Mouse (Mus musculus) liver, embryonic 14.5 days (tissue): ENCODE measurements around the gene Slc2a3. TPM values are rescaled to one million over a fixed set of nuclear protein-coding genes. Genes with fewer than 3 reads are reported as not detected.

Experiments used
- ATAC-seq: fragments of 200-750 bp; cut with Nextera tagmentation; 2 replicates; pipeline ENCODE4 v1.8.0; 2017; ENCODE audit warnings: moderate number of reproducible peaks, mild to moderate bottlenecking, moderate library complexity; ENCODE audit not compliant: insufficient read depth
- DNase-seq, 3 experiments: peaks; one replicate each; pipeline ENCODE4 v3.0.0-alpha.2; 2012 to 2013; ENCODE audit warnings: low read depth in 3 of 3, low spot score in 3 of 3
- H3K27ac ChIP-seq: fragments of 300-500 bp; sonication (generic); 2 replicates; pipeline ENCODE4 v1.5.1; 2014; ENCODE audit warnings: moderate library complexity, mild to moderate bottlenecking, control low read depth, inconsistent platforms
- H3K27me3 ChIP-seq: fragments of 300-500 bp; sonication (generic); 2 replicates; pipeline ENCODE4 v1.6.1; 2014; ENCODE audit warnings: mild to moderate bottlenecking, low read length, moderate library complexity; ENCODE audit not compliant: control insufficient read depth, insufficient read depth
- H3K36me3 ChIP-seq: fragments of 300-500 bp; sonication (generic); replicated peaks from 2 replicates; pipeline ENCODE4 v1.6.1; 2014; ENCODE audit warnings: low read depth; ENCODE audit not compliant: control insufficient read depth, insufficient read depth
- H3K4me1 ChIP-seq, 2 experiments: fragments of 200-500 bp in 1 of 2; fragments of 300-500 bp in 1 of 2; sonication (generic) in 1 of 2; replicated peaks; 2 replicates each; pipeline ENCODE4 v1.6.1; 2012 to 2014; ENCODE audit warnings: antibody characterized with exemption in 1 of 2, inconsistent platforms in 1 of 2, low read length in 1 of 2; ENCODE audit not compliant: control insufficient read depth in 2 of 2, insufficient read depth in 2 of 2
- H3K4me2 ChIP-seq: fragments of 300-500 bp; sonication (generic); 2 replicates; pipeline ENCODE4 v1.6.1; 2014; ENCODE audit warnings: low read depth, mild to moderate bottlenecking, control low read depth, moderate library complexity
- H3K4me3 ChIP-seq, 2 experiments: fragments of 200-500 bp in 1 of 2; fragments of 300-500 bp in 1 of 2; sonication (generic) in 1 of 2; 2 replicates each; pipeline ENCODE4 v1.5.1; 2012 to 2014; ENCODE audit warnings: low read depth in 2 of 2, low read length in 2 of 2, mild to moderate bottlenecking in 2 of 2, control low read depth in 1 of 2, inconsistent platforms in 1 of 2, moderate library complexity in 1 of 2; ENCODE audit not compliant: insufficient read depth in 1 of 2
- H3K9ac ChIP-seq: fragments of 300-500 bp; sonication (generic); replicated peaks from 2 replicates; pipeline ENCODE4 v1.6.1; 2014; ENCODE audit warnings: mild to moderate bottlenecking, control low read depth, moderate library complexity
- H3K9me3 ChIP-seq: fragments of 300-500 bp; sonication (generic); 2 replicates; pipeline ENCODE4 v1.6.1; 2016; ENCODE audit warnings: low read length, mixed read lengths; ENCODE audit not compliant: control insufficient read depth
- CTCF ChIP-seq: IDR thresholded peaks from 2 replicates; pipeline ENCODE4 v1.5.1; 2016; ENCODE audit warnings: antibody characterized with exemption, low read depth, control low read depth
- EP300 ChIP-seq: IDR thresholded peaks from 2 replicates; pipeline ENCODE4 v1.6.1; 2016; ENCODE audit warnings: antibody characterized with exemption, low read depth
- WGBS: fragments of 180-500 bp; shearing (Covaris S2); extraction: QIAGEN DNeasy Blood & Tissue Kit; methylation state at CpG from one replicate; pipeline ENCODE4 v1.1.7; 2014; ENCODE audit not compliant: insufficient replicate concordance; 5-methylcytosine and 5-hydroxymethylcytosine counted together
- polyA plus RNA-seq, 2 experiments: library from polyadenylated mRNA; depleted of rRNA in 1 of 2; stranded (reverse) in 1 of 2; unstranded in 1 of 2; fragments of >200 nt; fragmentation: Nextera tagmentation in 1 of 2; extraction: Ambion mirVana in 1 of 2; gene quantifications; 2 replicates each; pipeline versions ENCODE4 v1.2.1 to v1.2.3; 2012 to 2014

The Slc2a3 gene
- polyA plus RNA-seq, 2 experiments, result 9.6 to 13.9 TPM

GRCm38 (mm10) chr6:122762480-122762879 lies 39.0 kb downstream of the Slc2a3 start:
- 50% methylated on average over 3 of the region's 3 CpGs for WGBS
- H3K4me2 ChIP-seq, result peak overlapping the region; percentile 90

GRCm38 (mm10) chr6:122761901-122762300 lies 39.5 kb downstream of the Slc2a3 start:
- Histone ChIP-seq H3K4me3 (no peak overlapping the region), H3K4me1 (peaks cover 37 to 60% of the 10 kb centered on the region in 2 experiments), H3K27me3 (no peaks in the 10 kb centered on the region), H3K27ac (peak overlapping the region; percentile 77), H3K4me2 (peak overlapping the region; percentile 90; the same call in 1 of the 2 replicates), H3K36me3 (no peaks in the 10 kb centered on the region), H3K9me3 (no peaks in the 10 kb centered on the region), H3K9ac (peak overlapping the region; percentile 5)
- DNase-seq (no peak), ATAC-seq (no peak)
- TF ChIP-seq CTCF, result no peak
- no peak for TF ChIP-seq EP300

More at GRCm38 (mm10) chr6:122762480-122762879, 39.0 kb downstream of the Slc2a3 start:
- no peaks in the 10 kb centered on the region for H3K36me3 ChIP-seq
- no peak for DNase-seq
- H3K9me3 ChIP-seq, result no peaks in the 10 kb centered on the region
- 0 out of 2 replicates have a peak overlapping the region, but pooled peaks have one; percentile 14 for H3K9ac ChIP-seq
- no peak for TF ChIP-seq CTCF
- no peaks in the 10 kb centered on the region for H3K27me3 ChIP-seq
- peaks cover 37 to 60% of the 10 kb centered on the region in 2 experiments for H3K4me1 ChIP-seq
- no peak overlapping the region for H3K4me3 ChIP-seq
- peak; percentile 26; the same call in 1 of the 2 replicates for ATAC-seq
- peak overlapping the region; percentile 77 for H3K27ac ChIP-seq

GRCm38 (mm10) chr6:122761011-122761599 lies 40.3 kb downstream of the Slc2a3 start:
- Histone ChIP-seq H3K4me2 (peak overlapping the region; percentile 50), H3K27ac (no peak overlapping the region), H3K9me3 (no peaks in the 10 kb centered on the region), H3K36me3 (no peaks in the 10 kb centered on the region), H3K4me3 (peak overlapping the region; percentile 35 to 59; a peak in 3 of 4 replicates), H3K9ac (no peak overlapping the region), H3K27me3 (no peaks in the 10 kb centered on the region), H3K4me1 (peaks cover 37 to 56% of the 10 kb centered on the region in 2 experiments)
- TF ChIP-seq EP300, result no peak
- TF ChIP-seq CTCF, result no peak
- DNase-seq, result no peak
- no peak for ATAC-seq
- WGBS, result 12% methylated on average over 11 of the region's 11 CpGs

GRCm38 (mm10) chr6:122758732-122759131 lies 42.7 kb downstream of the Slc2a3 start:
- H3K4me3 ChIP-seq, result no peak overlapping the region
- peaks cover 31 to 44% of the 10 kb centered on the region in 2 experiments for H3K4me1 ChIP-seq
- no peak overlapping the region for H3K4me2 ChIP-seq
- DNase-seq (peak in 1 of 3 experiments; percentile 51), ATAC-seq (0 out of 2 replicates have a peak, but pooled peaks have one; percentile 17)
- H3K27me3 ChIP-seq, result no peaks in the 10 kb centered on the region
- WGBS, result 28% methylated on average over 5 of the region's 5 CpGs
- no peaks in the 10 kb centered on the region for H3K9me3 ChIP-seq
- TF ChIP-seq EP300 (no peak), CTCF (no peak)
- H3K36me3 ChIP-seq, result no peaks in the 10 kb centered on the region
- no peak overlapping the region for H3K9ac ChIP-seq
- H3K27ac ChIP-seq, result no peak overlapping the region; the same call in 1 of the 2 replicates

GRCm38 (mm10) chr6:122755913-122756312 lies 45.5 kb downstream of the Slc2a3 start:
- no peak overlapping the region for H3K4me2 ChIP-seq
- H3K27ac ChIP-seq, result no peak overlapping the region
- ATAC-seq (no peak), DNase-seq (no peak)
- no peak overlapping the region for H3K9ac ChIP-seq
- H3K4me3 ChIP-seq, result no peak overlapping the region
- H3K9me3 ChIP-seq, result no peaks in the 10 kb centered on the region
- TF ChIP-seq CTCF, result no peak
- H3K27me3 ChIP-seq, result no peaks in the 10 kb centered on the region
- WGBS, result 27% methylated on average over 2 of the region's 2 CpGs
- H3K4me1 ChIP-seq, result peaks cover 3 to 20% of the 10 kb centered on the region in 2 experiments
- H3K36me3 ChIP-seq, result no peaks in the 10 kb centered on the region
